Mouse (Mus musculus): ENCODE data around the gene Acss2. TPM values are rescaled to one million over a fixed set of nuclear protein-coding genes. Genes with fewer than 3 reads are reported as not detected.

Acss2 gene
- polyA plus RNA-seq, 1 experiment from 2014 or later: 15.3 TPM

DNA sequence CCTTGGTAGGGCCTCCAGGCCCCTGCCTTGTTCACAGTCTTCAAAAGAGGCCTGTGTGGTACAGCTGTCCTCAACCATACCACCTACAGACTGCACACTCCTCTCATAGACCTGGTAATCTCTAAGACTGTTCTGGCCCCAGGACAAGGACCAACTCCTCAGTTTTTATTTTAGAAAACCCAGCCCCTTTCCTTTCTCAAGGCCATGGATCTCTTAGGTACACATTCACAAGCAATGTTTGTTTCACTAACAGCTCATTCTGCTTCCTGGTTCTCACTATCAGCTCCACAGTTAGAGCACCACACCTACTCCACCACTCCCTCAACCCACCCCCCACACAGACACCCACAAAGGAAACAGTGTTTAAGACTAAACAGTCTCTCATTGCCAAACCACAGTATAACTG lies 35.2 kb downstream of the Acss2 start:
- Histone ChIP-seq H3K36me3 (ENCODE audit: control insufficient read depth, insufficient read depth, low read length) (no peaks in the 10 kb centered on the region), H3K4me1 (ENCODE audit: control insufficient read depth, insufficient read depth, low read length) (no peaks in the 10 kb centered on the region), H3K9me3 (ENCODE audit: control insufficient read depth, low read length) (no peaks in the 10 kb centered on the region), H3K9ac (ENCODE audit: low read depth, low read length) (no peak overlapping the region), H3K27ac (replicated peaks; ENCODE audit: low read depth, low read length) (no peak overlapping the region), H3K4me3 (ENCODE audit: low read depth, low read length) (no peak overlapping the region), H3K27me3 (replicated peaks; ENCODE audit: control insufficient read depth, insufficient read depth, low read length) (no peaks in the 10 kb centered on the region), H3K4me2 (ENCODE audit: low read depth, low read length) (no peak overlapping the region)
- DNase-seq (ENCODE audit: low spot score): no peak
- no peak for ATAC-seq (ENCODE audit: low read depth)

DNA sequence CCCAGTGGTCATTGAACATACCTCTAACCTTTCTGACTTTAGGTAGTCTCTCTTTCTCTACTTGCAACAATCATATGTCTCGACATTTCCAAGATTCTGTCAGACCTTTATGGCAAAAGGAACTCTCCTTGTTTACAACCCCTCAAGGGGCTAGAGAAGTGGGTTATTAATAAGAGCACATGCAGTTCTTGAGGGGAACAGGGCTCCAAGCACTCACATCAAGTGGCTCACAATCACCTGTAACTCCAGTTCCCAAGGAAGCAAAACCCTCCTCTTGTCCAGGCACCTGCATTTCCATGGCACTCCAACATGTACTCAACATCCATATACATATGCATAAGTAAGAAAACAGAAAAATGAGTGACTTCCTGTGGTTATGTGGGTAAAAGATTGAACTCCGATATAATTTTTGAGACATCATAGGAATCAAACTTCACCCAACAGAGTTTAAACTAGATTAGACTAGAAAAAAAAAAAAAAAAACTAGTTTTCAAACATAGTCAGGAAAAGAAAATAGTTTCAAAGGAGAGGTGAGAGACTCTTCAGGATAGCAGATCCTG lies 36.8 kb downstream of the Acss2 start:
- Histone ChIP-seq H3K27me3 (replicated peaks; ENCODE audit: control insufficient read depth, insufficient read depth, low read length) (no peaks in the 10 kb centered on the region), H3K27ac (replicated peaks; ENCODE audit: low read depth, low read length) (no peak overlapping the region), H3K4me3 (ENCODE audit: low read depth, low read length) (no peak overlapping the region), H3K36me3 (ENCODE audit: control insufficient read depth, insufficient read depth, low read length) (no peaks in the 10 kb centered on the region), H3K9me3 (ENCODE audit: control insufficient read depth, low read length) (no peaks in the 10 kb centered on the region), H3K4me2 (ENCODE audit: low read depth, low read length) (no peak overlapping the region), H3K4me1 (ENCODE audit: control insufficient read depth, insufficient read depth, low read length) (no peaks in the 10 kb centered on the region), H3K9ac (ENCODE audit: low read depth, low read length) (no peak overlapping the region)
- DNase-seq (ENCODE audit: low spot score) (no peak), ATAC-seq (ENCODE audit: low read depth) (no peak)
- 89% methylated on average over 2 of the region's 2 CpGs for WGBS

DNA sequence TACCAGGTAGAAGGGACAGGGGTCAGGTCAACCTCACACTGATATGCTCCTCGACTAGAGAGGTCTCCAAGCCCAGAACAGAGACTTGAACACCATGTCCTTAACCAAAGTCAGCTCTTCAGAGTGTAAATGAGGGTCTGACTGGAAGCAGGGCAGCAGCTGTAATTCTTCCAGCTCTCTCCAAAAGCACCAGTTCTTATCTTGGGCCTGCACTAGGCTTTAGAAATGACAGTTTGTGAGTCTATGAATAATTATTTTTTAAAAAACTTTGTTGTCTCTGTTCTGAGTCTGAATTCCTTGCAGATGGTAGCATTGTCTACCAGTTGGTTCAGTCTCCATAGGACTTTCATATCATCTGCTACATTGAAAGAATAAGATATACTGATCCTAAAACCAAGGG lies 44.5 kb downstream of the Acss2 start:
- Histone ChIP-seq H3K4me3 (ENCODE audit: low read depth, low read length) (no peak overlapping the region), H3K9ac (ENCODE audit: low read depth, low read length) (no peak overlapping the region), H3K9me3 (ENCODE audit: control insufficient read depth, low read length) (no peaks in the 10 kb centered on the region), H3K4me1 (ENCODE audit: control insufficient read depth, insufficient read depth, low read length) (no peaks in the 10 kb centered on the region), H3K36me3 (ENCODE audit: control insufficient read depth, insufficient read depth, low read length) (peaks cover 35% of the 10 kb centered on the region), H3K27me3 (replicated peaks; ENCODE audit: control insufficient read depth, insufficient read depth, low read length) (no peaks in the 10 kb centered on the region), H3K4me2 (ENCODE audit: low read depth, low read length) (no peak overlapping the region), H3K27ac (replicated peaks; ENCODE audit: low read depth, low read length) (no peak overlapping the region)
- WGBS: 35% methylated on average over 1 of the region's 1 CpGs
- ATAC-seq (ENCODE audit: low read depth): no peak
- DNase-seq (ENCODE audit: low spot score): no peak

DNA sequence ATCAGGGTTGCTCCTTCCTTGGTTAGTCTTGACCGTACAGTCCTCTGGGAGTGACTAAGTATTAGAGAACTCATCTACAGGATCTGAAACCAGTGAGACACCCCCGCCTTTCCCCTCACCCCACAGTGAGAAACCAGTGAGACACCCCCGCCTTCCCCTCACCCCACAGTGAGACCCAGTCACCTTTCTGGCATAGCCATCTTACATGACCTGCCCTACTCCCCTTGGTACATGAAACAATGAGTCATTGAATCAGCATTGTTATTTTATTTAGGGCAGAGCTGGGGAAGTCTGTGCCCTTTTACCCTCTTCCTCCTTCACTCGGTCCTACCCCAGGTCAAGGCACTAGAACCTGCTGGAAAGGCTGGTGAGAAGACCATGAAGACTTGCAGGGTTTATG lies 45.2 kb downstream of the Acss2 start:
- H3K27me3 ChIP-seq (replicated peaks; ENCODE audit: control insufficient read depth, insufficient read depth, low read length): no peaks in the 10 kb centered on the region
- 81% methylated on average over 4 of the region's 4 CpGs for WGBS
- no peaks in the 10 kb centered on the region for H3K9me3 ChIP-seq (ENCODE audit: control insufficient read depth, low read length)
- H3K9ac ChIP-seq (ENCODE audit: low read depth, low read length): no peak overlapping the region
- no peak overlapping the region for H3K4me2 ChIP-seq (ENCODE audit: low read depth, low read length)
- no peak overlapping the region for H3K27ac ChIP-seq (replicated peaks; ENCODE audit: low read depth, low read length)
- ATAC-seq (ENCODE audit: low read depth): no peak
- DNase-seq (ENCODE audit: low spot score): no peak
- H3K4me3 ChIP-seq (ENCODE audit: low read depth, low read length): no peak overlapping the region
- H3K4me1 ChIP-seq (ENCODE audit: control insufficient read depth, insufficient read depth, low read length): no peaks in the 10 kb centered on the region
- peaks cover 41% of the 10 kb centered on the region for H3K36me3 ChIP-seq (ENCODE audit: control insufficient read depth, insufficient read depth, low read length)

DNA sequence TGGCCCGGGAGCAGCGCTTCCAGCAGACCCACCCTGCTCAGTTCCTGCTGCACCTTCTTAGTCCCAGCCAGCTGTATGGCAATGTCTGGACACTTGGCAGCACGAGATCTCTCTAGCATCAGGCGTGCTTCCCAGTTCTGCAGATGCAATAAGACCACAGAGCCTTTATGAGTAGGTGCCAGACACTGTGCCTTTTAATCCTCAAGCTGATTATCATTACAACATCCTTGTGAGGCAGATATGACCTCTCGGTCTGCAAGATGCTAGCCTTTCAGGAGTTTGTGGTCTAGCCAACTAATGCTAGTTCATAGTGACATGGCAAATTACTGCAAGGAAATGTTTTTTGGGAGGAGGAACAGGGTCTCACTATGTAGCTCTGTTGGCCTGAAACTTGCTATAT lies 50.0 kb downstream of the Acss2 start:
- WGBS: 90% methylated on average over 5 of the region's 5 CpGs
- no peak overlapping the region for H3K9ac ChIP-seq (ENCODE audit: low read depth, low read length)
- H3K4me2 ChIP-seq (ENCODE audit: low read depth, low read length): no peak overlapping the region
- DNase-seq (ENCODE audit: low spot score) (no peak), ATAC-seq (ENCODE audit: low read depth) (no peak)
- H3K36me3 ChIP-seq (ENCODE audit: control insufficient read depth, insufficient read depth, low read length): peaks cover 41% of the 10 kb centered on the region
- no peak overlapping the region for H3K4me3 ChIP-seq (ENCODE audit: low read depth, low read length)
- H3K27me3 ChIP-seq (replicated peaks; ENCODE audit: control insufficient read depth, insufficient read depth, low read length): no peaks in the 10 kb centered on the region
- H3K27ac ChIP-seq (replicated peaks; ENCODE audit: low read depth, low read length): no peak overlapping the region
- no peaks in the 10 kb centered on the region for H3K9me3 ChIP-seq (ENCODE audit: control insufficient read depth, low read length)
- no peaks in the 10 kb centered on the region for H3K4me1 ChIP-seq (ENCODE audit: control insufficient read depth, insufficient read depth, low read length)

DNA sequence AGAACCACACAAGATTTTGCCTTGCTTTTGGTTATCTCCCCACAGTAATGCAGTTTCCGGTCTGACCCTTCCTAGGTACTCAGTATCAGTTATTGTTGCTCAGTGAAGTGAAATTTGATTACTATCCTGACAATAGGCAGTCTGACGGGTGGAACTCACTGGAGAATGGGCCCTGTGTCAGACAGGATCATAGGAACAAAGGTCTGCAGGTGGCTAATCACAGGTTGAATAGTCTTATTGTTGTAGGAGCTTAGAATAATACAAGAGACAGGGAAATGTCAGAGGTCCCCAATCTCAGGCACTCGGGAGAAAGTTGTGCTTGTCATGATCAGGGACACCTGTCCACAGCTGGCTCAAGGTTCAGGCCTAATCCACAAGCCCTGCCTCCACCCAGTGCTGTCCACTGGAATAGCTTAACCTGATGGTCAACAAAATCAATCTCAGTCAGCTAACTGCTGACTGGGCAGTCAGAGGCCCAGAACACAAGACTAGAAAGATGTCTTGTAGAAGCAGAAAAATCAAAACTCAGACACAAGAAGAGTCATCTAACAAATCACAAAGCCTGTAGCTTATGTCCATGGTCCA lies 51.6 kb downstream of the Acss2 start:
- 42% methylated on average over 3 of the region's 3 CpGs for WGBS
- Histone ChIP-seq H3K36me3 (ENCODE audit: control insufficient read depth, insufficient read depth, low read length) (peaks cover 25% of the 10 kb centered on the region), H3K4me3 (ENCODE audit: low read depth, low read length) (no peak overlapping the region), H3K27ac (replicated peaks; ENCODE audit: low read depth, low read length) (no peak overlapping the region), H3K9me3 (ENCODE audit: control insufficient read depth, low read length) (no peaks in the 10 kb centered on the region), H3K9ac (ENCODE audit: low read depth, low read length) (no peak overlapping the region), H3K4me2 (ENCODE audit: low read depth, low read length) (no peak overlapping the region), H3K4me1 (ENCODE audit: control insufficient read depth, insufficient read depth, low read length) (no peaks in the 10 kb centered on the region), H3K27me3 (replicated peaks; ENCODE audit: control insufficient read depth, insufficient read depth, low read length) (no peaks in the 10 kb centered on the region)
- DNase-seq (ENCODE audit: low spot score): peak; percentile 3
- ATAC-seq (ENCODE audit: low read depth): 0 out of 2 replicates have a peak, but pooled peaks have one; percentile 33

DNA sequence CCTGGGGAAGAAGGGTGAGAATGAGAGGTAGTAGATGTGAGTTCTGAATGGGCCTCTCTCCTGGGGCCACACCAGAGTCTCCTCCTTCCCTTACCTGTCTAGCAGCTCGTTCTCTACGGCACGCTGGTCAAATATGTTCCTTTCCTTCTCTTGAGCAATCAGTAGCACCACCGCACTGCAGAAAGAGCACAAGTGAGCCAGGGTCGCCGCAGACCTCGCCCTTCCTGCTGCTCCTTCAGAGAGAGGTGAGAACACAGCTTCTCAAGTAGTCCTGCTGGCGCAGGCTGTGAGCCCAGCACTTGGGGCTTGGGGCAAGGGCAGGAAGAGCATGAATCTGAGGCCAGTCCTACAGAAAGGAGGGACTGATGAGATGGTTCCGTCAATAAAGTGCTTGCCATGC lies 55.3 kb downstream of the Acss2 start:
- Histone ChIP-seq H3K36me3 (ENCODE audit: control insufficient read depth, insufficient read depth, low read length) (peaks cover 11% of the 10 kb centered on the region; the same call in 1 of the 2 replicates), H3K4me2 (ENCODE audit: low read depth, low read length) (no peak overlapping the region), H3K9ac (ENCODE audit: low read depth, low read length) (no peak overlapping the region), H3K9me3 (ENCODE audit: control insufficient read depth, low read length) (no peaks in the 10 kb centered on the region; the same call in 1 of the 2 replicates), H3K4me3 (ENCODE audit: low read depth, low read length) (no peak overlapping the region), H3K27ac (replicated peaks; ENCODE audit: low read depth, low read length) (no peak overlapping the region), H3K27me3 (replicated peaks; ENCODE audit: control insufficient read depth, insufficient read depth, low read length) (no peaks in the 10 kb centered on the region), H3K4me1 (ENCODE audit: control insufficient read depth, insufficient read depth, low read length) (no peaks in the 10 kb centered on the region)
- no peak for DNase-seq (ENCODE audit: low spot score)
- 88% methylated on average over 9 of the region's 9 CpGs for WGBS
- ATAC-seq (ENCODE audit: low read depth): no peak

DNA sequence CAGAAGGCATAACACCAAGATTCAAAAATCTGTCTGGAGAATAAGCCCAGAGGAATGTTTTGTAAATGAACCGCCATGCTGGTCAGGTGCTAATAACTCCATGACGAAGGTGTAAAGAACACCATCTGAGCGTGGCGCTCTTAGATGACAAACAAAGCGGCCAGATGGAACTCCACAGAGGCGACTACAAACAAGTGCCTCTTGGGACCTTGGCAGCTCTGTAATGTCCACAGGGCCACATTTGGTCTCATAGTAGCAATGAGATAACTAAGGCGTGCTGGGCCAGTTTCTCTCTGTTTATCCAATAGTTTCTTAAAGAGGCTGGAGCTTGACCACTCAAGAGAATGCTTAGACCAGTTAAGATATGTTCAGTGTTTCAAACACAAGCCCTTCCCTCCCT lies 56.2 kb downstream of the Acss2 start:
- 89% methylated on average over 7 of the region's 7 CpGs for WGBS
- H3K4me2 ChIP-seq (ENCODE audit: low read depth, low read length): no peak overlapping the region
- no peak for ATAC-seq (ENCODE audit: low read depth)
- no peaks in the 10 kb centered on the region for H3K27me3 ChIP-seq (replicated peaks; ENCODE audit: control insufficient read depth, insufficient read depth, low read length)
- no peak overlapping the region for H3K4me3 ChIP-seq (ENCODE audit: low read depth, low read length)
- DNase-seq (ENCODE audit: low spot score): no peak
- peaks cover 11% of the 10 kb centered on the region; the same call in 1 of the 2 replicates for H3K36me3 ChIP-seq (ENCODE audit: control insufficient read depth, insufficient read depth, low read length)
- no peaks in the 10 kb centered on the region for H3K4me1 ChIP-seq (ENCODE audit: control insufficient read depth, insufficient read depth, low read length)
- no peak overlapping the region for H3K9ac ChIP-seq (ENCODE audit: low read depth, low read length)
- H3K27ac ChIP-seq (replicated peaks; ENCODE audit: low read depth, low read length): no peak overlapping the region
- no peaks in the 10 kb centered on the region; the same call in 1 of the 2 replicates for H3K9me3 ChIP-seq (ENCODE audit: control insufficient read depth, low read length)

DNA sequence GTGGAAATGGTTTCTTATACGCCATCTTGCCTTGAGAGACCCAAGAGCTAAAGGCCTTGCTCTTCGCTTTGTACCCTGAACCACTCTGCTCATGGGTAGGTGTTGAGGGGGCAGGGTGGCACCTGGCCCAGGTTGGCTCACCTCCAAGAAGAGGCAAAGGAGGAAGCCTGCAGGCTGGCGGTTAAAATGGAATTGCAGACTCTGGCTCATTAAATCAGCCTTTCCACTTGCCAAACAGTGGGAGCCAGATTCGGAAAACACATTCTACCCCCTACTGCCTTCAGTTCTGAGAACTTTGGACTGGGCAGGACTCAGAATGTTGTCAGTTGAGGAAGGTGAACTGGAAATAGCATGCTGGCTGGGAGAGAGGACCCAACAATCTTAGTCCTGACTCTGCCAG lies 57.0 kb downstream of the Acss2 start:
- Histone ChIP-seq H3K9me3 (ENCODE audit: control insufficient read depth, low read length) (no peaks in the 10 kb centered on the region; the same call in 1 of the 2 replicates), H3K4me2 (ENCODE audit: low read depth, low read length) (no peak overlapping the region), H3K36me3 (ENCODE audit: control insufficient read depth, insufficient read depth, low read length) (peaks cover 11% of the 10 kb centered on the region; the same call in 1 of the 2 replicates), H3K9ac (ENCODE audit: low read depth, low read length) (no peak overlapping the region), H3K27me3 (replicated peaks; ENCODE audit: control insufficient read depth, insufficient read depth, low read length) (no peaks in the 10 kb centered on the region), H3K27ac (replicated peaks; ENCODE audit: low read depth, low read length) (no peak overlapping the region), H3K4me1 (ENCODE audit: control insufficient read depth, insufficient read depth, low read length) (no peaks in the 10 kb centered on the region), H3K4me3 (ENCODE audit: low read depth, low read length) (no peak overlapping the region)
- 85% methylated on average over 4 of the region's 4 CpGs for WGBS
- no peak for DNase-seq (ENCODE audit: low spot score)
- no peak for ATAC-seq (ENCODE audit: low read depth)
